ENCODE assay signal across 8 mouse cellular contexts in the genomic region with DNA sequence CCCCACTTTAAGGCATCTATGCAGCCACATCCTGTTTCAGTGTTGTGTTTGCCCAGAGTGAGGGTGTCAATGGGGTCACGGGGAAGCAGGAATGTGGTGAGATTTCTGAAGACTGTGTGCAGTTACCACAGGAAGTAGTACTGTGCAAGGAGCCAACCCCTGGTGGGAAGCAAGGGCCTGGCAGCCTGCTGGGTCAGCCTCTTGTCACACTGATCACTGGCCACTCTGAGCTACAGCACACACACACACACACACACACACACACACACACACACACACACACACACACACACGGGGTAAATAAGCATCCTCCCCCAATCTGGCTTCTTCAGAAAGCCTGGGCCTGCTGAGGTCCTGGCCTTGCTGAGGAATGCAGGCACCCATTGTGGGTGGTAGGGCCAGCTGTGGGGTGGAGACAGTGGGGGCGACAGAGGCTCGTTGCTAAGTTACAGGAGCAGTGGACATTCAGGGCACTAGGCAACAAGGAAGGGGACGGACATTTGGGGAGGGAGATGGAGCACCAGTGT. TPM values are rescaled to one million over a fixed set of nuclear protein-coding genes. Genes with fewer than 3 reads are reported as not detected.
DNase-seq lines count a peak whose midpoint lies in the region; ATAC-seq and TF ChIP-seq lines count a peak whose summit lies in the region.

No protein-coding gene starts in this region.

- no peak for TF ChIP-seq POLR2A in heart, adult 2 months (IDR thresholded peaks at IDR 0.05; ENCODE audit: insufficient read depth, low read depth, low read length)

- H3K79me2 ChIP-seq in heart, adult 2 months (replicated peaks; ENCODE audit: control insufficient read depth, insufficient read depth, low read length) = no peaks in the 10 kb centered on the region

- H3K27ac ChIP-seq in heart, adult 2 months = peak overlapping the region; percentile 20; the same call in 1 of the 2 replicates
- peak overlapping the region; percentile 96 for H3K27ac ChIP-seq in forebrain, embryonic 14.5 days (ENCODE audit: low read depth, low read length)
- 0 out of 2 replicates have a peak overlapping the region, but pooled peaks have one; percentile 17 for H3K27ac ChIP-seq in limb, embryonic 15.5 days
- peak overlapping the region; percentile 67 for H3K27ac ChIP-seq in midbrain, postnatal 0 days (ENCODE audit: low read depth, low read length)

- 0 out of 2 replicates have a peak, but pooled peaks have one; percentile 2 for TF ChIP-seq CTCF in heart, adult 2 months (IDR thresholded peaks at IDR 0.05)
- peak; percentile 9; the same call in 1 of the 2 replicates for TF ChIP-seq CTCF in midbrain, postnatal 0 days (IDR thresholded peaks at IDR 0.05)

- H3K4me3 ChIP-seq in heart, adult 2 months = no peak overlapping the region
- no peak overlapping the region for H3K4me3 ChIP-seq in forebrain, embryonic 14.5 days (ENCODE audit: low read depth, low read length)
- no peak overlapping the region for H3K4me3 ChIP-seq in limb, embryonic 15.5 days
- H3K4me3 ChIP-seq in midbrain, postnatal 0 days (ENCODE audit: low read depth, low read length) = no peak overlapping the region

- ATAC-seq in forebrain, embryonic 14.5 days = no peak
- ATAC-seq in limb, embryonic 15.5 days (ENCODE audit: insufficient number of reproducible peaks, low FRiP score, low TSS enrichment, low read depth) = no peak
- ATAC-seq in midbrain, postnatal 0 days (ENCODE audit: low FRiP score) = peak; percentile 17; the same call in 1 of the 2 replicates
- no peak for ATAC-seq in monocyte, adult 5-6 weeks (replicated peaks; ENCODE audit: insufficient number of reproducible peaks, low FRiP score, low TSS enrichment, poor library complexity, severe bottlenecking)

- peaks cover 28% of the 10 kb centered on the region for H3K4me1 ChIP-seq in heart, adult 2 months (ENCODE audit: control insufficient read depth, insufficient read depth, low read length)
- H3K4me1 ChIP-seq in forebrain, embryonic 14.5 days (ENCODE audit: control insufficient read depth, insufficient read depth, low read length) = peaks cover 64% of the 10 kb centered on the region
- peaks cover 63% of the 10 kb centered on the region for H3K4me1 ChIP-seq in limb, embryonic 15.5 days
- H3K4me1 ChIP-seq in midbrain, postnatal 0 days (ENCODE audit: insufficient read depth, low read length) = peaks cover 33% of the 10 kb centered on the region

- H3K4me2 ChIP-seq in forebrain, embryonic 14.5 days (ENCODE audit: low read length) = no peak overlapping the region
- no peak overlapping the region for H3K4me2 ChIP-seq in limb, embryonic 15.5 days
- no peak overlapping the region for H3K4me2 ChIP-seq in midbrain, postnatal 0 days (ENCODE audit: low read depth, low read length, poor library complexity, severe bottlenecking)

- DNase-seq in heart, adult 2 months = no peak
- DNase-seq in heart, postnatal 4 days = no peak
- peak; percentile 29 for DNase-seq in MN1 (ENCODE audit: low spot score)
- peak; percentile 55 for DNase-seq in forebrain, embryonic 14.5 days (ENCODE audit: low spot score)
- DNase-seq in midbrain, postnatal 0 days (ENCODE audit: low spot score) = peak; percentile 87
- DNase-seq in urinary bladder, adult 2 months (ENCODE audit: low spot score) = no peak

- TF ChIP-seq EP300 in heart, adult 2 months (IDR thresholded peaks at IDR 0.05; ENCODE audit: insufficient read depth, low read depth, low read length) = no peak

- H3K9ac ChIP-seq in heart, adult 2 months (ENCODE audit: low read depth, low read length) = no peak overlapping the region
- H3K9ac ChIP-seq in forebrain, embryonic 14.5 days (ENCODE audit: low read length) = peak overlapping the region; percentile 40; the same call in 1 of the 2 replicates
- H3K9ac ChIP-seq in limb, embryonic 15.5 days = no peak overlapping the region
- no peak overlapping the region for H3K9ac ChIP-seq in midbrain, postnatal 0 days (replicated peaks; ENCODE audit: low read length, poor library complexity, severe bottlenecking)

- WGBS in heart, adult 2 months = 31% methylated on average over 5 of the region's 5 CpGs
- 8% methylated on average over 5 of the region's 5 CpGs for WGBS in forebrain, embryonic 14.5 days
- WGBS in limb, embryonic 15.5 days = 36% methylated on average over 5 of the region's 5 CpGs
- 7% methylated on average over 5 of the region's 5 CpGs for WGBS in midbrain, postnatal 0 days

- no peaks in the 10 kb centered on the region for H3K9me3 ChIP-seq in forebrain, embryonic 14.5 days (replicated peaks; ENCODE audit: control insufficient read depth, low read length)
- no peaks in the 10 kb centered on the region for H3K9me3 ChIP-seq in limb, embryonic 15.5 days
- no peaks in the 10 kb centered on the region for H3K9me3 ChIP-seq in midbrain, postnatal 0 days (ENCODE audit: low read length)

- no peaks in the 10 kb centered on the region for H3K36me3 ChIP-seq in heart, adult 2 months (ENCODE audit: control insufficient read depth, insufficient read depth, low read length)
- no peaks in the 10 kb centered on the region for H3K36me3 ChIP-seq in forebrain, embryonic 14.5 days (ENCODE audit: control insufficient read depth, insufficient read depth, low read length)
- H3K36me3 ChIP-seq in limb, embryonic 15.5 days = no peaks in the 10 kb centered on the region
- no peaks in the 10 kb centered on the region for H3K36me3 ChIP-seq in midbrain, postnatal 0 days (ENCODE audit: insufficient read depth, low read length)

- no peaks in the 10 kb centered on the region for H3K27me3 ChIP-seq in heart, adult 2 months (ENCODE audit: control insufficient read depth, insufficient read depth, low read length)
- no peaks in the 10 kb centered on the region for H3K27me3 ChIP-seq in forebrain, embryonic 14.5 days (replicated peaks; ENCODE audit: control insufficient read depth, insufficient read depth, low read length)
- no peaks in the 10 kb centered on the region for H3K27me3 ChIP-seq in limb, embryonic 15.5 days
- no peaks in the 10 kb centered on the region for H3K27me3 ChIP-seq in midbrain, postnatal 0 days (ENCODE audit: insufficient read depth, low read length)

- intact Hi-C loops in heart, adult 2 months (cut with DNase I) = no loop called here

RNA-seq across cellular contexts. Expression of a gene that starts 13.5 kb away (rescaled TPM):
- total RNA-seq in heart, adult 2 months (2021) = 1 to 10 TPM; 4.5 to 5.4 TPM
- polyA plus RNA-seq in heart, adult 2 months (2012; rRNA removed) = 7.6 and 11.8 TPM in 2 replicates
- 1 to 10 TPM; 9.4 to 9.8 TPM for total RNA-seq in heart, postnatal 4 days (2021)
- 5.8 and 7.8 TPM in 2 replicates for polyA plus RNA-seq in forebrain, embryonic 14.5 days (2014; fragmentation: Nextera tagmentation; extraction: Ambion mirVana)
- 14.4 and 14.8 TPM in 2 replicates for polyA plus RNA-seq in limb, embryonic 15.5 days (2015; fragmentation: Nextera tagmentation; extraction: Ambion mirVana)
- total RNA-seq in midbrain, postnatal 0 days (2014; rRNA removed) = 23.2 and 27.5 TPM in 2 replicates
- 8.4 and 8.7 TPM in 2 replicates for polyA plus RNA-seq in midbrain, postnatal 0 days (2015; fragmentation: Nextera tagmentation; extraction: Ambion mirVana)
- total RNA-seq in monocyte, adult 5-6 weeks (2017) = 2.2 to 2.7 TPM (median 2.5 TPM) in 3 replicates
- 17.1 and 25.1 TPM in 2 replicates for polyA plus RNA-seq in urinary bladder, adult 2 months (2012; rRNA removed)

RNA-seq across cellular contexts. Expression of a gene that starts 19.3 kb away (rescaled TPM):
- total RNA-seq in heart, adult 2 months (2021) = 10 to 100 TPM; 65.3 to 81.4 TPM
- polyA plus RNA-seq in heart, adult 2 months (2012; rRNA removed) = 115 and 120 TPM in 2 replicates
- total RNA-seq in heart, postnatal 4 days (2021) = 100 to 1,000 TPM; 165 to 181 TPM
- polyA plus RNA-seq in forebrain, embryonic 14.5 days (2014; fragmentation: Nextera tagmentation; extraction: Ambion mirVana) = 1,532 and 1,552 TPM in 2 replicates
- polyA plus RNA-seq in limb, embryonic 15.5 days (2015; fragmentation: Nextera tagmentation; extraction: Ambion mirVana) = 132 and 183 TPM in 2 replicates
- 1,673 and 2,112 TPM in 2 replicates for total RNA-seq in midbrain, postnatal 0 days (2014; rRNA removed)
- polyA plus RNA-seq in midbrain, postnatal 0 days (2015; fragmentation: Nextera tagmentation; extraction: Ambion mirVana) = 1,654 and 1,809 TPM in 2 replicates
- total RNA-seq in monocyte, adult 5-6 weeks (2017) = 21.5 to 39.0 TPM (median 37.5 TPM) in 3 replicates
- polyA plus RNA-seq in urinary bladder, adult 2 months (2012; rRNA removed) = 2,258 and 2,468 TPM in 2 replicates

RNA-seq across cellular contexts. Expression of a gene that starts 21.6 kb away (rescaled TPM):
- 10 to 100 TPM; 18.8 to 22.8 TPM for total RNA-seq in heart, adult 2 months (2021)
- 9.8 and 15.9 TPM in 2 replicates for polyA plus RNA-seq in heart, adult 2 months (2012; rRNA removed)
- 10 to 100 TPM; 29.3 to 32.6 TPM for total RNA-seq in heart, postnatal 4 days (2021)
- polyA plus RNA-seq in forebrain, embryonic 14.5 days (2014; fragmentation: Nextera tagmentation; extraction: Ambion mirVana) = 60.4 and 65.8 TPM in 2 replicates
- 69.4 and 71.2 TPM in 2 replicates for polyA plus RNA-seq in limb, embryonic 15.5 days (2015; fragmentation: Nextera tagmentation; extraction: Ambion mirVana)
- 28.7 and 43.5 TPM in 2 replicates for total RNA-seq in midbrain, postnatal 0 days (2014; rRNA removed)
- polyA plus RNA-seq in midbrain, postnatal 0 days (2015; fragmentation: Nextera tagmentation; extraction: Ambion mirVana) = 68.7 and 70.8 TPM in 2 replicates
- total RNA-seq in monocyte, adult 5-6 weeks (2017) = 37.2 to 42.3 TPM (median 41.6 TPM) in 3 replicates
- 30.4 and 32.8 TPM in 2 replicates for polyA plus RNA-seq in urinary bladder, adult 2 months (2012; rRNA removed)

RNA-seq across cellular contexts. Expression of a gene that starts 21.7 kb away (rescaled TPM):
- 10 to 100 TPM; 32.0 to 36.3 TPM for total RNA-seq in heart, adult 2 months (2021)
- 31.4 and 31.7 TPM in 2 replicates for polyA plus RNA-seq in heart, adult 2 months (2012; rRNA removed)
- total RNA-seq in heart, postnatal 4 days (2021) = 10 to 100 TPM; 40.0 to 42.1 TPM
- polyA plus RNA-seq in forebrain, embryonic 14.5 days (2014; fragmentation: Nextera tagmentation; extraction: Ambion mirVana) = 47.1 and 50.8 TPM in 2 replicates
- 48.4 and 51.2 TPM in 2 replicates for polyA plus RNA-seq in limb, embryonic 15.5 days (2015; fragmentation: Nextera tagmentation; extraction: Ambion mirVana)
- total RNA-seq in midbrain, postnatal 0 days (2014; rRNA removed) = 17.9 and 27.8 TPM in 2 replicates
- polyA plus RNA-seq in midbrain, postnatal 0 days (2015; fragmentation: Nextera tagmentation; extraction: Ambion mirVana) = 63.1 and 67.0 TPM in 2 replicates
- 27.2 to 45.4 TPM (median 29.7 TPM) in 3 replicates for total RNA-seq in monocyte, adult 5-6 weeks (2017)
- 47.1 and 50.6 TPM in 2 replicates for polyA plus RNA-seq in urinary bladder, adult 2 months (2012; rRNA removed)

Comparison
In these comparisons a context has a peak if more than half of its experiments do, and no peak if none do; other contexts are left out.
1. DNase-seq: peak in MN1 (single experiment), forebrain, embryonic 14.5 days (single experiment) and midbrain, postnatal 0 days (single experiment); none in heart, adult 2 months (0 of 2), heart, postnatal 4 days (single experiment) and urinary bladder, adult 2 months (single experiment).
2. H3K27ac ChIP-seq: peak in every context shown above with its lines; median percentile 96 in forebrain, embryonic 14.5 days; 67 in midbrain, postnatal 0 days; 20 in heart, adult 2 months; 17 in limb, embryonic 15.5 days.